Mouse (Mus musculus) myocyte (in vitro differentiated cells): Measurements from ENCODE around the gene Olfr1423. TPM values are rescaled to one million over a fixed set of nuclear protein-coding genes. Genes with fewer than 3 reads are reported as not detected.
A peak's percentile ranks its signal among the peaks of the same experiment; 100 is the strongest.

Experiments
- H3K27me3 ChIP-seq: one replicate; pipeline ENCODE4 v1.6.1; 2011; ENCODE audit not compliant: control insufficient read depth, insufficient read depth, insufficient read length
- H3K36me3 ChIP-seq: one replicate; pipeline ENCODE4 v1.6.1; 2011; ENCODE audit not compliant: control insufficient read depth, insufficient read depth
- H3K4me2 ChIP-seq: one replicate; pipeline ENCODE4 v1.6.1; 2011; ENCODE audit warnings: low read depth, control low read depth
- H3K4me3 ChIP-seq: one replicate; pipeline ENCODE4 v1.5.1; 2011; ENCODE audit warnings: mild to moderate bottlenecking, control low read depth, moderate library complexity
- H3K79me2 ChIP-seq: one replicate; pipeline ENCODE4 v1.6.1; 2011; ENCODE audit not compliant: control insufficient read depth, insufficient read depth
- H3ac ChIP-seq: one replicate; pipeline ENCODE4 v1.6.1; 2011; ENCODE audit not compliant: control insufficient read depth, insufficient read length
- CEBPB ChIP-seq: IDR thresholded peaks from 2 replicates; pipeline ENCODE4 v1.6.1; 2011; ENCODE audit warnings: mild to moderate bottlenecking, moderate library complexity; ENCODE audit not compliant: poor library complexity, insufficient read depth, severe bottlenecking
- E2F4 ChIP-seq: IDR thresholded peaks from one replicate; pipeline ENCODE4 v1.6.1; 2011; ENCODE audit warnings: mild to moderate bottlenecking, control low read depth, moderate library complexity; ENCODE audit not compliant: insufficient read depth
- MAX ChIP-seq: IDR thresholded peaks from one replicate; pipeline ENCODE4 v1.6.1; 2011; ENCODE audit warnings: low read depth, mild to moderate bottlenecking, control low read depth
- MYOD1 ChIP-seq, 3 experiments: IDR thresholded peaks; one replicate each; pipeline ENCODE4 v1.6.1; 2011; ENCODE audit warnings: control low read depth in 2 of 3, low read depth in 2 of 3, mild to moderate bottlenecking in 2 of 3, moderate library complexity in 1 of 3; ENCODE audit not compliant: insufficient read length in 2 of 3, control insufficient read depth in 1 of 3
- MYOG ChIP-seq, 3 experiments: IDR thresholded peaks; one replicate each; pipeline ENCODE4 v1.6.1; 2011; ENCODE audit warnings: control low read depth in 2 of 3, low read depth in 2 of 3, mild to moderate bottlenecking in 2 of 3; ENCODE audit not compliant: insufficient read length in 2 of 3, control insufficient read depth in 1 of 3, insufficient read depth in 1 of 3
- POLR2A ChIP-seq: IDR thresholded peaks from one replicate; pipeline ENCODE4 v1.6.1; 2011; ENCODE audit warnings: low read depth, mild to moderate bottlenecking, control low read depth, moderate library complexity; ENCODE audit not compliant: insufficient read length
- POLR2AphosphoS2 ChIP-seq: IDR thresholded peaks from one replicate; pipeline ENCODE4 v1.6.1; 2011; ENCODE audit warnings: low read depth, control low read depth; ENCODE audit not compliant: insufficient read length
- REST ChIP-seq: IDR thresholded peaks from one replicate; pipeline ENCODE4 v1.6.1; 2011; ENCODE audit warnings: mild to moderate bottlenecking, control low read depth, moderate library complexity; ENCODE audit not compliant: insufficient read depth, insufficient read length
- SRF ChIP-seq: IDR thresholded peaks from one replicate; pipeline ENCODE4 v1.6.1; 2011; ENCODE audit warnings: low read depth; ENCODE audit not compliant: control insufficient read depth, insufficient read length
- TCF12 ChIP-seq: IDR thresholded peaks from one replicate; pipeline ENCODE4 v1.6.1; 2011; ENCODE audit warnings: mild to moderate bottlenecking, control low read depth; ENCODE audit not compliant: poor library complexity, insufficient read depth, severe bottlenecking
- TCF3 ChIP-seq: IDR thresholded peaks from one replicate; pipeline ENCODE4 v1.6.1; 2011; ENCODE audit warnings: low read depth, control low read depth; ENCODE audit not compliant: insufficient read length
- USF1 ChIP-seq: IDR thresholded peaks from one replicate; pipeline ENCODE4 v1.6.1; 2011; ENCODE audit warnings: low read depth, mild to moderate bottlenecking, control low read depth, moderate library complexity
- polyA plus RNA-seq: library from polyadenylated mRNA; unstranded; fragments of >200 nt; fragmentation: generic; extraction: Trizol; gene quantifications from one replicate; pipeline ENCODE4 v1.2.1, GENCODE M21; 2012; ENCODE audit warnings: missing spikeins

Gene Olfr1423
- polyA plus RNA-seq, 1 experiment: not detected

DNA sequence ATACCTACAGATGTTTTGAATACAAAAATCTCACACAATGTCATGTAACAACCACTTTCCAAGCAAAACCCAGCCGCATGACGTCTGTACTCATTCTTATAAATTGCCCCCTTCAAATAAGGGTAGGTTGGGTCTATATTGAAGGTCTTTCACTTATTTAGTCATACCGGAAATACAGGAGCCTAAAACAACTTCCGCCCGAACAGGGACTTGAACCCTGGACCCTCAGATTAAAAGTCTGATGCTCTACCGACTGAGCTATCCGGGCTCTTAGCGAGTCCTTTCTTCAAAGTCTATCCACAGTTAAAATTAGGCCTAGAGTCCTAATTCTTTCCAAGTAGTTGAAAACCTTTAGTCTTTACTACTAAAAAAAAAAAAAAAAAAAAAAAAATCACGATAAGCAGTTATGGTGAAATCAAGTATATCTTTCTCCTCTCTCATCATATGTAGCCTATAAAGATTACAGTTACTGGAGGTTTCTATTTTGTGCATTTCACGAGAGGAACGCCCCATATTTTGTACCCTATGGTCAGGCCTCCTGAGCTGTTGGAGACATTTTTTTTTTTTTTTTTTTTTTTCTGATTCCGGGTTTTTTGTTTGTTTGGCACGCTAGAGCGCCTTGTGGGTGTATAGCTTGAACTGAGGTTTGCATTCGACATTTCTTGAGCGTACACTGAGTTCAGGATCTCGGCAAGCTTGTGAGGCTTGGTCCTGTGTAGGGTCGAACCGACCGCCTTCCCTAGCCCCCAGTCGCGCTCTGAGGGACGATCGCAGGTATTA lies 31.4 kb downstream of the Olfr1423 start:
- peak overlapping the region; percentile 34 for H3ac ChIP-seq
- no peaks in the 10 kb centered on the region for H3K36me3 ChIP-seq
- H3K27me3 ChIP-seq: no peaks in the 10 kb centered on the region
- H3K4me3 ChIP-seq: peak overlapping the region; percentile 74
- H3K4me2 ChIP-seq: peak overlapping the region; percentile 83
- H3K79me2 ChIP-seq: no peaks in the 10 kb centered on the region
- TF ChIP-seq MAX (no peak), TCF3 (no peak), TCF12 (no peak), CEBPB (no peak), MYOG (IDR thresholded peaks at IDR 0.05; ENCODE audit: control insufficient read depth in 1 of 3, insufficient read depth in 1 of 3, insufficient read length in 2 of 3, low read depth in 2 of 3) (no peak), E2F4 (no peak), USF1 (no peak), POLR2A (no peak), REST (no peak), MYOD1 (IDR thresholded peaks at IDR 0.05; ENCODE audit: control insufficient read depth in 1 of 3, insufficient read length in 2 of 3, low read depth in 2 of 3) (no peak), SRF (no peak), POLR2AphosphoS2 (no peak)

DNA sequence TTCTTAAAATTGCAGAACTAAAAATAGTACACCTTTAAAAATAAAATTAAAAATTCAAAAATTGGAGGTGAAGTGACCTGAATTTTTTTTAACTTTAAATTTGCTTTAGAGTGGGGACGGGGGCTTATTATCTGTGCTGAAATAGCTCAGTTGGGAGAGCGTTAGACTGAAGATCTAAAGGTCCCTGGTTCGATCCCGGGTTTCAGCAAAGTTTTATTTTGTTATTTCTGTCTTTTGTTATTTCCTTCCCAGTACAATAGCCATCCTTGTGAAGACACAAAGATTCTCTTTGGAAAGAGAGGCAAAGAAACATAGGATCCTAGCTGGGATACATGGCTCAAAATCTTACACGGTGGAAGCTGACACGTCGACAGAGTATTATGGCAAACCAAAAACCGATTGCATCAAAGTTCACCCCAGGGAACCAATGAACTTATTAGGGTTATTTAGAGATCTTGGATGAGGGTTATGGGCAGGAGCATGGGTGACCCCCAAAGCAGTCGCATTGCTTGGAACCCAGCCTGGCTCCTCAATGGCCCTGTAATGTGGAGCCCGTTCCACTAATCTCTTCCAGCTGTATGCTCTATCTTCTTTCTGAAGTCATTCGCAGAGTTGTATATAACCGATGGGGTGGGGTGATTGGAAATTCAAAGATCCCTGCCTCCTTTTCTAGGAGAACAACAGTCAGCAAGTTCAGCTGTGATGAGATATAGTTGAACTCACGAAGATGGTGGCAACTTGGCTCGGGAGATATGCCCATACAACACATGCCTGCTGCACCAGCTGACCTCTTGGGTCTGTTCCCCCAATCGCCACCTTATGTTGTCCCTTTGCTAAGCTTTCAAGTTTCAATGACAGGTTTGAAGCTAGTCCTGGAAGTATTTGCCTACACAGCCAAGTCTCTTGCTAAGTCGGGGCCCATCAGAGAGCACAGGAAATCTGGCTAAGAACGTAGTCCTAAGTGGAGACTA lies 32.4 kb downstream of the Olfr1423 start:
- Histone ChIP-seq H3K36me3 (no peaks in the 10 kb centered on the region), H3K4me2 (peak overlapping the region; percentile 31), H3K4me3 (no peak overlapping the region), H3K27me3 (no peaks in the 10 kb centered on the region), H3ac (no peak overlapping the region), H3K79me2 (no peaks in the 10 kb centered on the region)
- no peak for TF ChIP-seq CEBPB
- TF ChIP-seq SRF: no peak

DNA sequence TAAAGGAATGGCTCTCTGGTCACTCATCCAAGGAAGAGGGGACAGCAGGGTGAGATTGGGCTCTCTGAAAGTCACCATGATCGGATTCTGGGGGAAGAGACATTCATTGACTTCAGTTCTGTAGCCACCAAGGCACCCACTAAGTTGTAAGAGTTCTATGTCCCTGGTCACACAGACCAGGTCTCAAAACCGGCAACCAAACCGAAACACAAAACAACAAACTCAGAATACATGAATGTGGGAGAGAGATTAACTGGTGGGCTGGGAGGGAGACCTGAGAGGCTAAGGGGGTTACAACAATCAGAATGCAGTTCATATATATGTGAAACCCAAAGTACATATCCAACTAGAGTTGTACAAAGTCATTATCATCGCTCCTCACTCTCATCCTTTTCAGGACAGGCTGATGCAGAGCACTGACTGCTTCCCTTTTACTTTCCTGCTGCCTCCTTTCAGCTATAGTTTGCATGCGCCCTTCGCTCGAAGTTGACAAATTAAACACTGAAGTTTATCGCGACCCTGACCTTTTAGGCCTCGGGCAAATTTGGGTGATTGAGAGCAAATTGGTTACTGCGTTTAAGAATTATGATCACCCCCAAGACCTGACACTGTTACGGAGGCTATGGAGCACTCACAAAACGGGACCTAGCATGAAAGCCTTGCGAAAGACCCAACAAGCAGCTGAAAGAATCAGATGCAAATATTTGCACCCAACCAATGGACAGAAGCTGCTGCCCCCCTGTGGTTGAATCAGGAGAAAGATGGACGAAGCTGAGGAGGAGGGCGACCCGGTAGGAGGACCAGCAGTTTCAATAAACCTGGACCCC lies 33.8 kb downstream of the Olfr1423 start:
- H3K4me2 ChIP-seq: peak overlapping the region; percentile 64
- H3K27me3 ChIP-seq: no peaks in the 10 kb centered on the region
- no peaks in the 10 kb centered on the region for H3K79me2 ChIP-seq
- no peak overlapping the region for H3ac ChIP-seq
- H3K4me3 ChIP-seq: no peak overlapping the region
- TF ChIP-seq MAX (no peak), CEBPB (peak; percentile 64; the same call in 1 of the 2 replicates)
- no peaks in the 10 kb centered on the region for H3K36me3 ChIP-seq

DNA sequence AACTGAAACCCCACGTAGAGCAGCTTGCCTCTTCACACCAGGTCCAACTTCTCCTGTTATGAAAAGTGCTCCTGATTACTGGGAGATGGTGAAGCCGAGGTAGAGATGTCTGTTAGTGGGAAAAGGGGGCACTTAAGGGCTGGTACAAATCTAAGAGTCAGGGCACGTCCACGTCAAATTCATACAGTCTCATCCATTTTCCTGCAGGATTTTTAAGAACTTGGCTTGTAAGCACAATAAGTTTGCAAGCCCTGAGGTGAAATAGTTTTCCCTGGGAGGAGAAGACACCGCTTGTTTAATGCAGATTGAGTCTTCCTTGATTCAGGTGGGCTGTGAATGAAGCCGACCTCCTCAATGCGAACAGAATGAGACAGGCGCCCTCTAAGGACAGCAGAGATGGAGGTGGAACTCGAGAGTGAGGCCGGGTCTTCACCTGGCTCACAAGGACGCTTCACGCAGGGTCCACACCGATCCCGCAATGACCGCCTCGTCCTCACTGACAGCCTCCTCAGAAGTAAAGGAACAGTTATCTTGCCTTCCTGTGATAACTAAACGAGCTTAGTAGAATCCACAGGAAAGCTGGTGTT lies 34.7 kb downstream of the Olfr1423 start:
- H3K27me3 ChIP-seq: no peaks in the 10 kb centered on the region
- H3K79me2 ChIP-seq: no peaks in the 10 kb centered on the region
- peak overlapping the region; percentile 80 for H3K4me2 ChIP-seq
- no peaks in the 10 kb centered on the region for H3K36me3 ChIP-seq
- no peak overlapping the region for H3ac ChIP-seq
- TF ChIP-seq USF1 (no peak), TCF12 (no peak), CEBPB (no peak), MAX (no peak), MYOG (IDR thresholded peaks at IDR 0.05; ENCODE audit: control insufficient read depth in 1 of 3, insufficient read depth in 1 of 3, insufficient read length in 2 of 3, low read depth in 2 of 3) (no peak)
- peak overlapping the region; percentile 40 for H3K4me3 ChIP-seq
